ENCODE assay signal across 18 mouse cellular contexts in genomic region chr16:55747250-55747649, GRCm38 (mm10).
DNase-seq lines count a peak whose midpoint lies in the region; ATAC-seq and TF ChIP-seq lines count a peak whose summit lies in the region.
"Had no signal": no experiment of that assay in that cellular context is flagged by ENCODE, and none has a peak within 500 bp of the region (broad histone marks: within the 10 kb centered on the region; RNA-seq: fewer than 3 reads in every experiment).

No protein-coding gene starts in this region.

- H3K36me3 ChIP-seq in kidney, adult 2 months (ENCODE audit: control insufficient read depth, insufficient read depth, low read length): no peaks in the 10 kb centered on the region
- H3K36me3 ChIP-seq: embryonic facial prominence, embryonic 15.5 days; heart, embryonic 13.5 days; hindbrain, embryonic 13.5 days; limb, embryonic 15.5 days; midbrain, embryonic 15.5 days had no signal

- no peak for TF ChIP-seq POLR2A in kidney, adult 2 months (IDR thresholded peaks at IDR 0.05; ENCODE audit: low read depth, low read length)

- H3K27ac ChIP-seq in kidney, adult 2 months (ENCODE audit: insufficient read depth, low read depth, low read length): no peak overlapping the region
- H3K27ac ChIP-seq: forebrain, embryonic 13.5 days; gastrocnemius, adult 2 months; heart, embryonic 13.5 days; hindbrain, embryonic 13.5 days; limb, embryonic 15.5 days; midbrain, embryonic 15.5 days had no signal

- WGBS in kidney, adult 2 months: 81% methylated on average over 2 of the region's 2 CpGs

- no peak overlapping the region for H3K4me3 ChIP-seq in kidney, adult 2 months (ENCODE audit: insufficient read depth, low read depth, low read length)
- H3K4me3 ChIP-seq: embryonic facial prominence, embryonic 15.5 days; forebrain, embryonic 13.5 days; gastrocnemius, adult 2 months; heart, embryonic 13.5 days; hindbrain, embryonic 13.5 days; limb, embryonic 15.5 days; midbrain, embryonic 15.5 days had no signal

- H3K27me3 ChIP-seq in kidney, adult 2 months (replicated peaks; ENCODE audit: control insufficient read depth, insufficient read depth, low read length): no peaks in the 10 kb centered on the region
- H3K27me3 ChIP-seq: embryonic facial prominence, embryonic 15.5 days; forebrain, embryonic 13.5 days; heart, embryonic 13.5 days; hindbrain, embryonic 13.5 days; limb, embryonic 15.5 days; midbrain, embryonic 15.5 days had no signal

- DNase-seq in lung, postnatal 25 days (ENCODE audit: low spot score): peak; percentile 12
- no peak for DNase-seq in lung, postnatal 36 days
- DNase-seq in kidney, adult 2 months: no peak
- DNase-seq in layer of hippocampus, adult 8-10 months (ENCODE audit: low spot score in 2 of 2): no peak
- no peak for DNase-seq in lung, postnatal 4 days
- DNase-seq: adrenal gland, adult 2 months; cerebellum, postnatal 10 days; gastrocnemius, adult 2 months; kidney, adult 9 months; lung, postnatal 10 days had no signal

- ATAC-seq in activated CD4-positive, CD25-positive, alpha-beta regulatory T cell, adult 4 months: peak; percentile 52
- ATAC-seq in hematopoietic stem cell, adult 5-6 weeks (replicated peaks in 1 of 2; ENCODE audit: insufficient read depth in 1 of 2, low FRiP score in 2 of 2, low TSS enrichment in 1 of 2, low read depth in 1 of 2, poor library complexity in 2 of 2, severe bottlenecking in 2 of 2): peak; percentile 84 to 85
- ATAC-seq: midbrain, embryonic 15.5 days had no signal

- no peaks in the 10 kb centered on the region for H3K4me1 ChIP-seq in kidney, adult 2 months (ENCODE audit: control insufficient read depth, insufficient read depth, low read length)
- H3K4me1 ChIP-seq: heart, embryonic 13.5 days; hindbrain, embryonic 13.5 days; limb, embryonic 15.5 days; midbrain, embryonic 15.5 days had no signal

- no peak for TF ChIP-seq CTCF in kidney, adult 2 months (conservative IDR thresholded peaks at IDR 0.05; ENCODE audit: insufficient read depth, insufficient read length, low read depth, low read length)
